Mouse (Mus musculus) urinary bladder, postnatal 10 days (tissue): ENCODE measurements at regions not wholly inside any gene's neighbourhood (a gene's known extent, or its start where the extent isn't known, plus 50 kb on each side); places are given as distances from the start of the nearest gene placed in this dataset.
A peak's percentile ranks its signal among the peaks of the same experiment; 100 is the strongest.

Source experiments
- DNase-seq: peaks from one replicate; pipeline ENCODE4 v3.0.0; 2022; ENCODE audit warnings: low spot score

DNA sequence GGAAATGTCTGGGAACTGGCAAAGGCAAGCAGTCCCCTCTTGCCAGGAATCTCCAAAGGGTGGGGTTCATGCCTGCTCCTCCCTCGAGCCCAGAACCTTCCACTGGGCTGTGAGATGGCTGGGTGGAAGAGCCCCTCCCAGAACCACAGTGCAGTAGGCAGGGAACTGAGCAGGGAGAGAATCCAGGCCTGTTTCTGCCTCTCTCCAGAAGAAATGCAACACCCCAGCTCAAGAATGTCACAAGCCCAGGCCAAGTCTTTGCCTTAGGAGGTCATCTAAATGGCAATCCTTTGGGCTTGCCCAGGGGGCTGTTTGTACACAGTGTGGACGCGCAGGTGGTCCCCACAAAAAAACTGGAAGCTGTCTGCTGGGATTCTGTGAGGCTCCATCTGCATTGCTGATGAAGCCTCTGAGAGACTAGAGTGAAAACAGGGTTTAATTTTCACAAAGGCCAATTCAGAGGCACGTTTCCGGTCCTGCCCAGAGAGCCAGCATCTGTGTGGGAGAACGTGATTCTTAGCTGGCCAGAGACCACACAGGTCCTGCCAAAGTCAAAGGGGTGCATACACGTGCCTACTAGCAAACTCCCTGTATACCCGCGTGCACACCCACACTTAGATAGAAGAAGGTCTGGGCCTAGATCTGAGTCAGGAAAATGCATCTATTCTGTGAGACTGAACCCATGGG lies 129.0 kb downstream of the Hmg20a start:
- no peak for DNase-seq

DNA sequence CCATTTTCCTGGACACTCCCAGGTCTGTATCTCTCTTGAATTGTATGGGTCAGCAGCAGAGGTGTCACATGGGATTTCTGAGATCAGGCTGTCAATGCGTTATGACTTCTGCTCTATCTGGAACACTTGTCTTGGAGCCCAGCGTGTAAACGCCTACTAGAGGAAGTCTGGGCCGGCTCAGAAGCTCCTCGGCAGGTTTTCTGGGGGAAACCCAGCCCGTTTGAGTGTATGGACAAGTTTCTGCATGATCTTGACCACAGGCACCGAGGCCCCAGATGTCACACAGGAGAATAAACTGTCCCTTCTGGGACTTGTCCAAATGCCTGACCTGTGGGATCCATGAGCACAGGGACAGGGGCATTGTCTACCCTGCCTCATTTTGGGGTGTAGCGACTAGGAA lies 131.4 kb downstream of the Hmg20a start:
- DNase-seq, result no peak

DNA sequence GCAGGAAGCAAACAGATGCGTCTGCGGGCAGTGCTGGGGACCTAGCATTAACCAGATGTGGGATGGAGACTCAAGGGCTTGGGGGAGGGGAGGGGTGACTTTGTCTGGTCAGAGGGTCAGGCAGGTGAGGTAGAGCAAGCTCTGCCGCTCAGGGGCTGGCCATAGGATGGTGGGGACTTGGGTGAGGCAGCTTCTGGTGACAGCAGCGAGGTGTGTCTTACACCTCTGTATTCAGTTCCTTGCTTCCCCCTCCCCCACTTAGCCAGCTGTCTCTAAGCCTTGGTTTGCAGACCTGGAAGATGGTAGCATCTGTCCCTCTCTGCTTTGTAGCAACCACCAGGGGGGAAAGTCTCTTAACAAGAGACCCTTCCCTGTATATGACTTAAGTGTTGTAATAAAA lies 131.8 kb downstream of the Hmg20a start:
- DNase-seq, result no peak

DNA sequence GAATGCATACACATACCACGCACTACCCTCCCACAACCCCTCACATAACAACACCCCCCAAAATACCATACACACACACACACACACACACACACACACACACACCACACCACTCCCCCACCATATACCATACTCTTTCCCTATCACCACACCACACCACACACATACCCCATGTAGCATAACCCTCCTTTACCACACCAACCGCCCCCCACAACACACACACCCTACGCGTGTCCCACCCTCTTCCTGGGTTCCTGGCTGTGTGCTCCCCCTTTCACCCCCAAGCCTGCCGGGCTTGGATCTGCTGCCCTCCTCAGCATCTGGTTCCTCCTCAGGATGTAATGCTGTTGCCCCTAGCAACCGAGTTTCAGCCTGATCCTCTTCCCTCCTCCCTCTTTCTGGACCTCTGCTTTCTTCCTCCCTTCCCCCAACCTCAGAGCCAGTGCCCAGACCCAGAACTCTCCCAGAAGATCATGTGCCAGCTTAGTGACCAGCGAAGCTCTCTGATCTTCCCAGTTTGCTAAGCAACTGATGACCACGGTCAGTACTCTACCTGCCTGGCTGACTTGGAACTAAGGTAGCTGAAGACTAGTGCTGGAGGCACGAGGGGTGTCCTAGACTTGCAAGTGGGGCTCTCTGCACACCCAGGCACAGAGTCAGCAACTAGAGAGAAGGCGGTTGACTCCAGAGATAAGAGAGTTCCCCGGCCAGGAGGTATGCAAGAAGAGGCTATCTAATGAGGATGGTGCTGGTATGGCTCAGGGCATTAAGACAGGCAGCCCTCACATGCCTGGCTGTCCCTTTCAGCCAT lies 133.2 kb downstream of the Hmg20a start:
- no peak for DNase-seq

- no peak for DNase-seq
Measured at GRCm38 (mm10) chr9:56552187-56552686, 133.8 kb downstream of the Hmg20a start.

DNA sequence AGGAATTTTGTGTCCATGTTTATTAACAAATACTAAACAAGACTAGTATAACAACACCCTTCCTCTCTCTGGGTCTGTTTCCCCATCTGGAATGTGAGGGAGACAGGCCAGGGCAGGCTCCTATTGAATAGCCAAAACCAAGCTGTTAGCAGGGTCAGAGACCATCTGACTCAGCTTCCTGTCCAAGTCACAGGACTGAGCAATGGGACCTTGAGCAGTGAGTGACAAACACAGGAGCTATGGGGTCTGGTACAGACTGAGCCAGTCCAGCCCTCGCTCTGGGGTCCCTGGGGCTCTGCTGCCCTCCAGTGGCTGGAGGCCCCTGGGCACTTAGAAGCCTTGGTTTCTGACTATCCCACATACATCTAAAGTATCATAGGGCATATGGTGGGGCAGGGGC lies 134.4 kb downstream of the Hmg20a start:
- DNase-seq, result peak; percentile 36

GRCm38 (mm10) chr9:56553626-56554025 lies 135.2 kb downstream of the Hmg20a start:
- DNase-seq, result no peak

- no peak for DNase-seq
Measured at GRCm38 (mm10) chr9:56554096-56554495, 135.7 kb downstream of the Hmg20a start.

- DNase-seq, result no peak
Measured at GRCm38 (mm10) chr9:56559618-56560144, 141.3 kb downstream of the Hmg20a start.

DNA sequence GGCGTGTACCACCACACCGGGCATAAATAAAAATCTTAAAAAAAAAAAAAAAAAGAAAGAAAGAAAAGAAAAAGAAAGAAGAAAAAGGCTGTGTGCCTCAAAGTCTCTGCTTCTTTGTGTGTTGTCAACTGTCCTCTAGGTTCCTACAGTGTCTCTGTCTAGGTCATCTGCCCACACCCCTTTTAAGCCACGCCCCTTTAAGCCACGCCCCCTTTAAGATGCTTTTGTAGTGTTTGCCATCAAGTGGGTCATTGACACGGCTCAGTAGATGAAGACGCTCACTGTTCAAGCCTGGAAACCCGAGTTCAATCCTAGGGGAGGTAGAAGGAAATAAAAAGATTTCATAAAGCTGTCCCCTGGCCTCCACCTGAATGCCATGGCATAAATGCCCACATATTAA lies 144.0 kb downstream of the Hmg20a start:
- DNase-seq, result no peak

DNA sequence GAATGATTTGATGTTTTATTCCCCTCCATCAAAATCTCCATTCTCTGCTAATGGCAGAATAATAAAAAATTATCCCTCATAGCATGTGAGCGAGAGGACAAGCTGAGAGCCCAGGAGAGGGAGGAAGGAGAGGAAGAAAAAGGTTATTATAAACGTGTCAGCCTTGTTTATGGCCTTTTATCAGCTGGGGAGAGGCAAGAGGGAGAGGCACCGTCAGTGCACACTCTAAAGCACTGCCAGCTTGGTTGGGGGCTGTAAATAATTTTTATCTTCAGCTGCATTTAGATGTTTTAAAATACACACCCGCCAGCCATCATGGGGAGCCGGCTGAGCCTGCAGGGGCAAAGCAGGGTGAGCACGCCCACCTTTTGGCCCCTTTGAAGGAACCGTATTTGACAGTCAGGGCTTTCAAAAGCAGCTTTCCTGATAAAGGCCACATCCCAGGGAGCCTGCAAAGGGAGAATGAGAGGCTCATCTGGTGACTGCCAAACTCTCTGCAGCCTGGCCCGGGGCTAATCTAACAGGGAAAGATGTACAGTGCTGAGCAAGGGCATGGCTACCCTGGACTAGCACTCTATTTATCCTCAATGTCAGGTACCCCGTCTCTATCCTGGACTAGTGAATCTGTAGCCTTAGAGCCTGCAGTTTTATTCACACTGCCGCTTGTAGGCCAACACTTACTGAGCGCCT lies 145.8 kb downstream of the Hmg20a start:
- no peak for DNase-seq
